Mouse (Mus musculus): ENCODE measurements around the gene Zfp503.

GRCm38 (mm10) chr14:21985426-21985931 lies 3.9 kb downstream of the Zfp503 start:
- TF ChIP-seq GATA1 (IDR thresholded peaks at IDR 0.05; ENCODE audit: borderline replicate concordance, low read length) (no peak), FLI1 (IDR thresholded peaks at IDR 0.05; ENCODE audit: low read length) (no peak)

Measured in megakaryocyte, embryonic 14.5 days (primary cell).